Mouse (Mus musculus) bone marrow, adult 2 months (tissue): ENCODE measurements at regions not wholly inside any gene's neighbourhood (a gene's known extent, or its start where the extent isn't known, plus 50 kb on each side); places are given as distances from the start of the nearest gene placed in this dataset.

Experiments used
- CTCF ChIP-seq: fragments of 200-500 bp; IDR thresholded peaks from 2 replicates; pipeline ENCODE4 v1.5.1; 2011; ENCODE audit warnings: low read length, control low read depth; ENCODE audit not compliant: control insufficient read depth, insufficient read depth
- POLR2A ChIP-seq: fragments of 200-500 bp; IDR thresholded peaks from 2 replicates; pipeline ENCODE4 v1.6.1; 2011; ENCODE audit warnings: low read depth, mild to moderate bottlenecking, control low read depth, low read length, borderline replicate concordance; ENCODE audit not compliant: control insufficient read depth

DNA sequence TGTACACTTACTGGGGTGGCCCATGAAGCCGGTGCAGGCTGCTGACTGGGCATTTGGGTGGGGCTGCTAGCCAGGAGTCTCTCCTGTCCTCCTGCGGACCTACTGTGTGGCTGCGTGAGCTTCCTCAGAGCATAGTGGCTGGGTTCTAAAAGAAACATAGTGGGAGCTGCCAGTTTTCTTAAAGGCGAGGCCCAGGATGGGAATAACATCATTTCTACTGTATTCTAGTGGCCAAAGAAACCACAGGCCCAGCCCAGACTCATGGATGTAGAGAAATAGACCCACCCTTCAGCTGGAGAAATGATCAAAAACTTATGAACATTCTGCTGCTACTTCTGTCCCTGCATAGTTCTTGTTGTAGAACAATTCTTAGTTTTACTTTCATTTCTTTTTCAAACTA, 138.7 kb downstream of the Trim33 start:
- TF ChIP-seq CTCF (no peak), POLR2A (no peak)
